Mouse (Mus musculus): ENCODE data around the gene Wrnip1. TPM values are rescaled to one million over a fixed set of nuclear protein-coding genes. Genes with fewer than 3 reads are reported as not detected.
"Not testable (repeated sequence)": the region's sequence is repeated elsewhere in the genome, so short reads cannot be mapped to it uniquely, and the experiment has no call there.

The Wrnip1 gene
- polyA plus RNA-seq, 1 experiment from 2014 or later, result 14.0 TPM

- Histone ChIP-seq H3K27ac (replicated peaks) (no peak overlapping the region), H3K4me1 (no peaks in the 10 kb centered on the region), H3K36me3 (replicated peaks) (no peaks in the 10 kb centered on the region), H3K9me3 (no peaks in the 10 kb centered on the region), H3K27me3 (replicated peaks; ENCODE audit: low read depth, poor library complexity, severe bottlenecking) (no peaks in the 10 kb centered on the region), H3K4me3 (no peak overlapping the region)
- 63% methylated on average over 2 of the region's 2 CpGs for WGBS
- no peak for DNase-seq (ENCODE audit: low spot score)
Measured at GRCm38 (mm10) chr13:32865591-32865990, 63.8 kb downstream of the Wrnip1 start.

GRCm38 (mm10) chr13:32866484-32866883 lies 64.6 kb downstream of the Wrnip1 start:
- H3K27me3 ChIP-seq (replicated peaks; ENCODE audit: low read depth, poor library complexity, severe bottlenecking), result no peaks in the 10 kb centered on the region
- WGBS, result 8% methylated on average over 9 of the region's 9 CpGs

GRCm38 (mm10) chr13:32867030-32867429 lies 65.2 kb downstream of the Wrnip1 start:
- H3K4me3 ChIP-seq, result no peak overlapping the region
- no peak overlapping the region for H3K27ac ChIP-seq (replicated peaks)
- H3K27me3 ChIP-seq (replicated peaks; ENCODE audit: low read depth, poor library complexity, severe bottlenecking), result no peaks in the 10 kb centered on the region
- 51% methylated on average over 2 of the region's 2 CpGs for whole genome bisulfite sequencing
- no peaks in the 10 kb centered on the region for H3K36me3 ChIP-seq (replicated peaks)
- H3K4me1 ChIP-seq, result no peaks in the 10 kb centered on the region
- no peak for DNase-seq (ENCODE audit: low spot score)
- H3K9me3 ChIP-seq, result no peaks in the 10 kb centered on the region

More at GRCm38 (mm10) chr13:32866484-32866883, 64.6 kb downstream of the Wrnip1 start:
- Histone ChIP-seq H3K4me3 (no peak overlapping the region), H3K4me1 (no peaks in the 10 kb centered on the region), H3K27ac (replicated peaks) (no peak overlapping the region), H3K36me3 (replicated peaks) (no peaks in the 10 kb centered on the region), H3K9me3 (no peaks in the 10 kb centered on the region)
- peak; percentile 78 for DNase-seq (ENCODE audit: low spot score)

- DNase-seq (ENCODE audit: low spot score); H3K4me3 ChIP-seq; H3K27me3 ChIP-seq (replicated peaks; ENCODE audit: low read depth, poor library complexity, severe bottlenecking); H3K9me3 ChIP-seq; H3K36me3 ChIP-seq (replicated peaks); H3K27ac ChIP-seq (replicated peaks); H3K4me1 ChIP-seq: not testable (repeated sequence)
- whole genome bisulfite sequencing, result 84% methylated on average over 4 of the region's 4 CpGs
Measured at GRCm38 (mm10) chr13:32868233-32868632, 66.4 kb downstream of the Wrnip1 start.

- 80% methylated on average over 5 of the region's 5 CpGs for WGBS
- no peak for DNase-seq (ENCODE audit: low spot score)
- Histone ChIP-seq H3K27me3 (replicated peaks; ENCODE audit: low read depth, poor library complexity, severe bottlenecking) (no peaks in the 10 kb centered on the region), H3K4me3 (no peak overlapping the region), H3K9me3 (no peaks in the 10 kb centered on the region), H3K4me1 (no peaks in the 10 kb centered on the region), H3K36me3 (replicated peaks) (no peaks in the 10 kb centered on the region), H3K27ac (replicated peaks) (no peak overlapping the region)
Measured at GRCm38 (mm10) chr13:32868843-32869242, 67.0 kb downstream of the Wrnip1 start.

Other genes starting within 250 kb of the Wrnip1 start
- gene Mylk4, start 18.1 kb upstream of the Wrnip1 start, polyA plus RNA-seq (2016; fragmentation: Nextera tagmentation; extraction: Ambion mirVana), result 0.02 TPM in 1 of 2 replicates, not detected in the other
- not detected in 2 replicates for gene D930007J09Rik, start 811 bp downstream of the Wrnip1 start, polyA plus RNA-seq (2016; fragmentation: Nextera tagmentation; extraction: Ambion mirVana)
- 0.67 and 1.2 TPM in 2 replicates for gene Serpinb1a, start 49.1 kb downstream of the Wrnip1 start, polyA plus RNA-seq (2016; fragmentation: Nextera tagmentation; extraction: Ambion mirVana)
- not detected in 2 replicates for gene Serpinb1c, start 96.2 kb downstream of the Wrnip1 start, polyA plus RNA-seq (2016; fragmentation: Nextera tagmentation; extraction: Ambion mirVana)
- gene Serpinb6b, start 163.2 kb downstream of the Wrnip1 start, polyA plus RNA-seq (2016; fragmentation: Nextera tagmentation; extraction: Ambion mirVana), result 1.1 and 1.7 TPM in 2 replicates
- 1.4 TPM in 2 replicates for gene Serpinb9, start 201.2 kb downstream of the Wrnip1 start, polyA plus RNA-seq (2016; fragmentation: Nextera tagmentation; extraction: Ambion mirVana)
- not detected in 2 replicates for gene Serpinb9b, start 225.4 kb downstream of the Wrnip1 start, polyA plus RNA-seq (2016; fragmentation: Nextera tagmentation; extraction: Ambion mirVana)